Mouse (Mus musculus) lung, embryonic 14.5 days (tissue): ENCODE measurements around the gene Kctd11. TPM values are rescaled to one million over a fixed set of nuclear protein-coding genes. Genes with fewer than 3 reads are reported as not detected.
A peak's percentile ranks its signal among the peaks of the same experiment; 100 is the strongest.

Experiments
- ATAC-seq: fragments of 200-750 bp; cut with Nextera tagmentation; 2 replicates; pipeline ENCODE4 v1.8.0; 2017; ENCODE audit warnings: mild to moderate bottlenecking, moderate TSS enrichment, moderate library complexity; ENCODE audit not compliant: insufficient read depth
- DNase-seq: peaks from one replicate; pipeline ENCODE4 v3.0.0-alpha.2; 2015
- H3K27ac ChIP-seq: fragments of 300-500 bp; sonication (generic); 2 replicates; pipeline ENCODE4 v1.5.1; 2014; ENCODE audit warnings: low read depth, mild to moderate bottlenecking, moderate library complexity
- H3K27me3 ChIP-seq: fragments of 300-500 bp; sonication (generic); 2 replicates; pipeline ENCODE4 v1.6.1; 2014; ENCODE audit warnings: low read length, control low read depth; ENCODE audit not compliant: insufficient read depth
- H3K36me3 ChIP-seq: fragments of 300-500 bp; sonication (generic); 2 replicates; pipeline ENCODE4 v1.6.1; 2014; ENCODE audit warnings: control low read depth; ENCODE audit not compliant: insufficient read depth
- H3K4me1 ChIP-seq: fragments of 300-500 bp; sonication (generic); 2 replicates; pipeline ENCODE4 v1.6.1; 2014; ENCODE audit warnings: antibody characterized with exemption, control low read depth; ENCODE audit not compliant: insufficient read depth
- H3K4me2 ChIP-seq: fragments of 300-500 bp; sonication (generic); 2 replicates; pipeline ENCODE4 v1.6.1; 2014; ENCODE audit warnings: mild to moderate bottlenecking
- H3K4me3 ChIP-seq: fragments of 300-500 bp; sonication (generic); 2 replicates; pipeline ENCODE4 v1.5.1; 2014; ENCODE audit warnings: low read depth, low read length
- H3K9ac ChIP-seq: fragments of 300-500 bp; sonication (generic); 2 replicates; pipeline ENCODE4 v1.6.1; 2014
- H3K9me3 ChIP-seq: fragments of 300-500 bp; sonication (generic); 2 replicates; pipeline ENCODE4 v1.6.1; 2016; ENCODE audit warnings: low read depth, low read length, control low read depth
- CTCF ChIP-seq: IDR thresholded peaks from 2 replicates; pipeline ENCODE4 v1.5.1; 2016; ENCODE audit warnings: antibody characterized with exemption, low read depth
- WGBS: fragments of 180-500 bp; shearing (Covaris S2); extraction: QIAGEN DNeasy Blood & Tissue Kit; methylation state at CpG from one replicate; pipeline ENCODE4 v1.1.7; 2014; 5-methylcytosine and 5-hydroxymethylcytosine counted together
- polyA plus RNA-seq: library from polyadenylated mRNA; unstranded; fragments of >200 nt; fragmentation: Nextera tagmentation; extraction: Ambion mirVana; gene quantifications from 2 replicates; pipeline ENCODE4 v1.2.1, GENCODE M21; 2014

The Kctd11 gene
- polyA plus RNA-seq, 1 experiment from 2014 or later = 7.5 TPM

GRCm38 (mm10) chr11:69848021-69848420 lies 33.2 kb downstream of the Kctd11 start:
- peak overlapping the region; percentile 82 for H3K4me3 ChIP-seq

GRCm38 (mm10) chr11:69846738-69847688 lies 34.2 kb downstream of the Kctd11 start:
- peak overlapping the region; percentile 82 for H3K4me3 ChIP-seq
- TF ChIP-seq CTCF = no peak
- peak; percentile 65 for DNase-seq
- peak overlapping the region; percentile 83 for H3K4me2 ChIP-seq
- ATAC-seq = peak; percentile 43
- H3K36me3 ChIP-seq = peaks cover 41% of the 10 kb centered on the region
- peak overlapping the region; percentile 90 for H3K9ac ChIP-seq
- 9% methylated on average over 37 of the region's 37 CpGs for WGBS
- no peaks in the 10 kb centered on the region for H3K9me3 ChIP-seq
- no peaks in the 10 kb centered on the region for H3K27me3 ChIP-seq
- 0 out of 2 replicates have a peak, but pooled peaks cover 5% of the 10 kb centered on the region for H3K4me1 ChIP-seq
- peak overlapping the region; percentile 95 for H3K27ac ChIP-seq

More at GRCm38 (mm10) chr11:69848021-69848420, 33.2 kb downstream of the Kctd11 start:
- no peaks in the 10 kb centered on the region for H3K27me3 ChIP-seq
- H3K9me3 ChIP-seq = no peaks in the 10 kb centered on the region
- 93% methylated on average over 6 of the region's 6 CpGs for WGBS
- 0 out of 2 replicates have a peak, but pooled peaks cover 5% of the 10 kb centered on the region for H3K4me1 ChIP-seq
- H3K4me2 ChIP-seq = peak overlapping the region; percentile 83
- DNase-seq (no peak), ATAC-seq (no peak)
- peak overlapping the region; percentile 90; the same call in 1 of the 2 replicates for H3K9ac ChIP-seq
- H3K36me3 ChIP-seq = peaks cover 51% of the 10 kb centered on the region
- no peak overlapping the region for H3K27ac ChIP-seq
- no peak for TF ChIP-seq CTCF

- peak within 1 kb of the TSS; percentile 83 for H3K4me2 ChIP-seq
- H3K27ac ChIP-seq = peak within 1 kb of the TSS; percentile 95
- peak within 1 kb of the TSS; percentile 82 for H3K4me3 ChIP-seq
- H3K9me3 ChIP-seq = no peaks in the 10 kb centered on the region
- peak; percentile 97 for DNase-seq
- 0 out of 2 replicates have a peak, but pooled peaks have one; percentile 19 for TF ChIP-seq CTCF
- WGBS = under 1% methylated on average over 35 of the region's 38 CpGs
- H3K27me3 ChIP-seq = no peaks in the 10 kb centered on the region
- 0 out of 2 replicates have a peak, but pooled peaks cover 5% of the 10 kb centered on the region for H3K4me1 ChIP-seq
- ATAC-seq = peak; percentile 89
- peak within 1 kb of the TSS; percentile 90 for H3K9ac ChIP-seq
- H3K36me3 ChIP-seq = peaks cover 34% of the 10 kb centered on the region
Observed at GRCm38 (mm10) chr11:69846198-69846680, 35.0 kb downstream of the Kctd11 start, which contains the start of gene Plscr3. Gene Plscr3 (plus strand): TSS chr11:69846376.

DNA sequence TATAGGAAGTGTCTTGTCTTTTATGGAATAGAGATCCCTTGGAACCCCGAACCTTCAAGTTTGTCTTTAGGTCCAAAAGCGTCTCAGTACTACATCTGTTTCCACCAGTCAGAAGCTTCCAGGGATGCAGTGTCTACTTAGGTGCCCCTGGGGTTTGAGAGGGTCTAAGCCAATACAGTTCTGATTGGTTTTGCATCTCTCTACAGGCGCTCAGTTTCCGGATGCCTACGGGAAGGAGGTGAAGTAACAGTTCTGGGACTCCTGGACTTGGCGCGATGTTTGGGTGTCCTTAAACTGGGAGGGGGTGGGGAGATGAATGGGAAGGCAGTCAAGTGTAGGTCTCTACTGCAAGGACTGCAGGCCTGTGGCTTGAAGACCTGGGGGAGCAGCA lies 42.5 kb downstream of the Kctd11 start:
- DNase-seq = peak; percentile 59
- ATAC-seq = peak; percentile 15; the same call in 1 of the 2 replicates

GRCm38 (mm10) chr11:69837952-69838713 lies 43.1 kb downstream of the Kctd11 start, which contains the start of gene Tmem256:
Gene Tmem256 (plus strand): TSS chr11:69838514.
- Histone ChIP-seq H3K27me3 (peaks cover 14% of the 10 kb centered on the region; the same call in 1 of the 2 replicates), H3K9ac (peak within 1 kb of the TSS; percentile 80), H3K9me3 (no peaks in the 10 kb centered on the region), H3K4me2 (peak within 1 kb of the TSS; percentile 75), H3K4me1 (peaks cover 19% of the 10 kb centered on the region; the same call in 1 of the 2 replicates), H3K36me3 (peaks cover 9% of the 10 kb centered on the region), H3K27ac (peak within 1 kb of the TSS; percentile 92), H3K4me3 (peak within 1 kb of the TSS; percentile 73)
- WGBS = under 1% methylated on average over 34 of the region's 34 CpGs
- no peak for TF ChIP-seq CTCF
- ATAC-seq = peak; percentile 91
- DNase-seq = peak; percentile 98

More for the DNA sequence above, 42.5 kb downstream of the Kctd11 start:
- Histone ChIP-seq H3K36me3 (peaks cover 3% of the 10 kb centered on the region; the same call in 1 of the 2 replicates), H3K27me3 (peaks cover 11% of the 10 kb centered on the region; the same call in 1 of the 2 replicates), H3K27ac (peak overlapping the region; percentile 92), H3K9ac (peak overlapping the region; percentile 80), H3K4me3 (peak overlapping the region; percentile 73), H3K4me2 (peak overlapping the region; percentile 75), H3K9me3 (no peaks in the 10 kb centered on the region), H3K4me1 (peaks cover 17% of the 10 kb centered on the region; the same call in 1 of the 2 replicates)
- TF ChIP-seq CTCF = no peak
- 0% methylated on average over 7 of the region's 7 CpGs for WGBS

DNA sequence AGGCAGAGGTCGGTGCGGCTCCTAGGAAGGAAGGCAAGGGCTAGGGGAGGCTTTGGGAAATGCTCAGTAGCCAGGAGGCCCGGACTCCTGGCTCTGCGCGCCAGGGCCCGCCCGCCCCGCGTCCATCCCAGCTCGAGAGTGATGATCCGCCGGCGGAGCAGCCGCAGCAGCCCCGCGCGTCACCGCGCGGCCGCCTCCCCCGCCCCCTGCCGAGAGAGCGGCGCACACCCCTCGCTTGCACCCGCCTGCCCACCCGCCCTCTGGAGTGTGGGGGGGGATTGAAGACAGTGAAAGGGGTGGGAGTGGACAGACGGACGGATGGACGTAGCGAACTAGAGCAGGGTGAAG lies 43.6 kb downstream of the Kctd11 start, which contains the start of gene Nlgn2:
Gene Nlgn2 (minus strand): TSS at position 181 of the 348 bp plus-strand sequence.
- H3K4me3 ChIP-seq = peak within 1 kb of the TSS; percentile 73
- peaks cover 14% of the 10 kb centered on the region; the same call in 1 of the 2 replicates for H3K27me3 ChIP-seq
- DNase-seq (no peak), ATAC-seq (no peak)
- 0% methylated on average over 32 of the region's 32 CpGs for WGBS
- H3K9ac ChIP-seq = peak within 1 kb of the TSS; percentile 80
- H3K36me3 ChIP-seq = peaks cover 14% of the 10 kb centered on the region
- peak within 1 kb of the TSS; percentile 92 for H3K27ac ChIP-seq
- peak within 1 kb of the TSS; percentile 75 for H3K4me2 ChIP-seq
- H3K4me1 ChIP-seq = peaks cover 19% of the 10 kb centered on the region; the same call in 1 of the 2 replicates
- H3K9me3 ChIP-seq = no peaks in the 10 kb centered on the region
- peak; percentile 17; the same call in 1 of the 2 replicates for TF ChIP-seq CTCF
